Mouse (Mus musculus) retina, postnatal 1 day (tissue): ENCODE measurements around the gene Inpp4b.
A peak's percentile ranks its signal among the peaks of the same experiment; 100 is the strongest.

Experiments used
- DNase-seq: peaks from one replicate; pipeline ENCODE4 v3.0.0-alpha.2; 2012

The Inpp4b gene

DNA sequence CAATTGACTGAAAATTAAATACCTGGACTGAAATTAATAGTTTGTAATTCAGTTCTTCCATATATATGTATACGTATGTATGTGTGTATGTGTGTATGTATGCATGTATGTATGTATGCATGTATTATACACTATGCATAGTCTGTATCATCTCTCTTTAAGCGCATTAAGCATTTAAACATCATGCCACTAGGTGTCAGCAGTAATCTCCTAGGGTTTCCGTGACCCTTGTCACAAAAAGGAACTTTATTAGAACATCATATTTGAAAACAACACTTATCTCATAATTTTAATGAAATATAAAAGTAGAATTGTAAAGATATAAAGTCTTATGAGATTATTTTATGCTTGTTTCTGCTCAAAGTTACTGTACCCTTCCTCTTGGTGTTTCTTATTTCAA, 136.3 kb downstream of the Inpp4b start:
- peak; percentile 42 for DNase-seq

- no peak for DNase-seq
Measured at GRCm38 (mm10) chr8:81483834-81484233, 141.5 kb downstream of the Inpp4b start.

GRCm38 (mm10) chr8:81485626-81486025, 143.3 kb downstream of the Inpp4b start:
- no peak for DNase-seq

GRCm38 (mm10) chr8:81489894-81490661, 147.7 kb downstream of the Inpp4b start:
- no peak for DNase-seq

DNA sequence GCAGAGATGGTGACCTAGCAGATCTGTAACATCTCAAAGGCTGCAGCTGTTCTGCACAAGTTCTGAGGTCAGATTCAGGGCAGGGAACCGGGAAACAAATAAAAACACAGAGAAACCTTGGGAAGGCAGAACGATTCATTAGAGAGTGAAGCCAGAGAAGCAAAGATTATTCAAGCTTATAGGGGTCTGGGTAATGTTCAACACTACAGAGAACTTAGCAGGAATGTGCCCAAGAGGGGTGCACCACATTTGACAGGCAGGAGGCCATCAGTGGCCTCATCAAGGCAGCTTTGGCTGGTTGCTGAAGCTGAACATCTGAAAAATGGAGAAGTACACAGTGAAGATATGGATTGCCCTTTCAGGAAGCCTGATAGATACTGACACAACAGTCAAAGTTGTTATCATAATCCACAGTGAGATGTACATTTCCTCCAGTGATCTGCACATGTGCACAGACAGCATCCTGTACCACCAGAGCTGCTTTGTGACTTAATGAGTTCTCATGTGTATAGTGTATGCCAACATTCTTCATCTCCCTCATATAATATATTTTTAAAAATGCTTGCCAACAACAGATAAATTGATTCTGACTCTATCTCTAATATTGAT, 148.8 kb downstream of the Inpp4b start:
- DNase-seq = no peak

DNA sequence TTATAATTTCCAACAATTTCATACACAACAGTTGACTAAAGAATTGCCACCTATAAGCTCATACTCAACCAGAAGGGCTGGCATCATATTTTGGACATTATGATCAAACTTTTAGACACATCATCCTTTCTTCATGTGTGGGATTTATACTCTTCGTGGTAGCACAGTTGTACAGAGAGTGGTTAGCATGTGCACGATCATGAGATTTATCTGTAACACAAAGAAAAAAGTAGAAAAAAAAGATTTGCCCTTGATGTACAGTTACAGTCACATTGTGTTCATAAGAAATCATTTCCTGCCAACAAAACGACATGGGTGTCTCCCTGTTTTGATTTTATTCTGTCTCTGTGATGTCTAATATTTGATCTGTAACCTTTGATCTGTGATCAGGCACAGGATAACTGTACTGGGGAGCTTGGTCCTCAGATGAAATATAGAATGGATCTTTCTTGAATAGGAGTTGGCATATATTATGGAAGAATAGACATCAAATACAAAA, 149.4 kb downstream of the Inpp4b start:
- DNase-seq = no peak

- DNase-seq = no peak
Measured at GRCm38 (mm10) chr8:81494823-81495222, 152.5 kb downstream of the Inpp4b start.

- DNase-seq = no peak
Measured at GRCm38 (mm10) chr8:81497646-81498045, 155.3 kb downstream of the Inpp4b start.

- DNase-seq = no peak
Measured at GRCm38 (mm10) chr8:81502216-81502615, 159.9 kb downstream of the Inpp4b start.

DNA sequence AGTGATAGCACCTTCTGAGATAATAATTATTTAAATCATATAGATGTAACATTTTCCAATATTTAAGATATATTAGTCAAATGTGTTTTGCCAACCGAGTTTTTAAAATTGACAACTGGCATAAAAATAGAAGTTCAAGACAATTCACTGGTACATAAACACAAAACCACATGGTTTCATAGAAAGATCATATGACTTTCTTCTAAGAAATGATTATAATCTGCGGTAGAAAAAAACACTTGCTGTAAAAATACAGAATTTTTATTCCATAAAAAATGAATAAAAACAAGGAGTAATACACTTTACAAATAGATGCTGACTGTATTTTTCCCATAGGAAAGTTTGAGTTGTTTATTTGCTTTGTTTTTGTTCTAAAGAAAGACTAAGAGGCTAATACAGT, 160.6 kb downstream of the Inpp4b start:
- DNase-seq = no peak

- DNase-seq = no peak
Measured at GRCm38 (mm10) chr8:81512826-81513225, 170.5 kb downstream of the Inpp4b start.

DNA sequence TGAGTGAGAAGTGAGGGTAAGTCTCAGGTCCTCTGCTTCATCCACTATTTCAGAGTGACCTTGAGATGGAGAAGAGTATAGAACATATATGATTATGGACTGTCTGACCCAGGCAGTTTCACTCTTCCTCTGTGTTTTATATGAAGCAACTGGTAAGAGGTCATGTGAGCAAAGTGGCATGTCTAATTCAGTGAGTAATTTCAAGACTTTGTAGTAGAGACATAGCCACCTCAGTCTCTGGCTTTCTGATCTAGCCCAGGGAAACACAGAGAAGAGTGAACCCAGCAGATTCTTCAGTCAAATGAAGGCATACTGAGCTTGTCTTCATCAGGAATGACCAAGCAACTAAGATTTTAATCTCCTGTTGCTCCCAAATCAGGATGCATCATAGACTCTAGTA, 172.1 kb downstream of the Inpp4b start:
- no peak for DNase-seq

GRCm38 (mm10) chr8:81522085-81522484, 179.7 kb downstream of the Inpp4b start:
- DNase-seq = peak; percentile 10

GRCm38 (mm10) chr8:81524561-81524960, 182.2 kb downstream of the Inpp4b start:
- DNase-seq = no peak

GRCm38 (mm10) chr8:81527661-81528060, 185.3 kb downstream of the Inpp4b start:
- peak; percentile 8 for DNase-seq

DNA sequence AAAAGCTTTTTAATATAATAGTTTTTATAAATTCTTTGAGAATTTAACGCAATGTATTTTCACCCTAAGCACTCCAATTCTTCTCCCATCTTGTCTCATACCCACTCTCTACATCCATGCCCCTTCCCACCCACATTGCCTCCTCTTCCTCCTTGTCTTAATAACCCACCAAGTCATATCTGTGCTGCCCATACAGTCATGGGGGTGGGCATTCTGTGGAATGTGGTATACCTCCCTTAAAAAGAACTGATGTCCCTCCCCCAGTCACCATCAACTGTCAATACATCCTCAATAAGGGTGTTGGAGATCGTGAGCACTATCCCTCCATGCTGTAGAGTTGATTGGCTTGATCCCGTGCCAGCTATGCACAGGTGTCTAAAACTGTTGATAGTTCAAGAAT, 196.0 kb downstream of the Inpp4b start:
- DNase-seq = no peak

GRCm38 (mm10) chr8:81558550-81558949, 216.2 kb downstream of the Inpp4b start:
- DNase-seq = no peak

DNA sequence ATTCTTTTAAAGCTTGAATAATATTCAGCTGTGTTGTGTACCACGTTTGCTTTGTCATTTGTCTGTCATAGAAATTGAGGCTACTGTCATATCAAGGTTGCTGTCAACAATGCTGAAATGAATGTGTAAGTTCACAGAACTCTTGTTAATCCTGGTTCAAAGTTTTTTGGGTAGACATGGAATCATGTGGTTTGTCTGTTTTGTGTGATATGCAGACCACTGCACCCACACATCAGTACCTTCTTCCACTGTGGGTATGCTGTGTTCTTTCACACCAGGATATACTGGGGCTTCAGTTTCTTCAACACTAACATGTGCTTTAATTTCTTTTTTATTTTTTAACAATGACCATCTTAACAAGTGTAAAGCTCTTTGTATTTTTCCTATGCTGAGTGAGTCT, 220.0 kb downstream of the Inpp4b start:
- no peak for DNase-seq

GRCm38 (mm10) chr8:81565484-81565883, 223.1 kb downstream of the Inpp4b start:
- no peak for DNase-seq

- no peak for DNase-seq
Measured at GRCm38 (mm10) chr8:81572319-81573104, 230.2 kb downstream of the Inpp4b start.

DNA sequence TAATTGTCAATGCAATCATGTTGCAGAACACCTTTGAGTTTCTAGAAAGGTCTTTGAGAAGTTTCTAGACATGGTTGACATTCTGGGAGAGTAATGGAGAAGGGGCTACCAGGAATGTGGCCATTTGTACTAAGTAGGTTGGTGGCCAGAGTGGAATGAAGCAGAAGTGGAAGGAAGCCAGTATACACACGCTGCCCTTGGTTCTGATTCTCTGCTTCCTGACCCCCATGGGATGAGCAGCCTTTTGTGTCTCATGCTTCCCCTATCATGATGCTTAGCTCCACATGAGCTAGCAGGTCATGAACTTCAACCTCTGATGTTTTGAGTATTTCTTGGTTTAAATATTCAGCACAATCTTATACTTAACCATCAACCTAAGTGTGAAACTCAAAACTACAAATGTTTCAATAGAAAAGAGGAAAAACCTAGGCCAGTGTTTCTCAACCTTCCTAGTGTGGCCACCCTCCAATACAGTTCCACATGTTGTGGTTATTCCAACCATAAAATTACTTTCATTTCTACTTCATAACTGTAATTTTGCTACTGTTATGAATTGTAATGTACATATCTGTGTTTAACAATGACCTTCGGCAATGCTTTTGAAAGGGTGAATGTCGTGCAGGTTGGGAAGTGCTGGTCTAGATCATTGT, 233.0 kb downstream of the Inpp4b start:
- no peak for DNase-seq

GRCm38 (mm10) chr8:81578951-81579350, 236.6 kb downstream of the Inpp4b start:
- no peak for DNase-seq

- no peak for DNase-seq
Measured at GRCm38 (mm10) chr8:81581817-81582437, 239.6 kb downstream of the Inpp4b start.
